Mouse (Mus musculus): ENCODE data around the gene Ikzf1.
A peak's percentile ranks its signal among the peaks of the same experiment; 100 is the strongest.

DNA sequence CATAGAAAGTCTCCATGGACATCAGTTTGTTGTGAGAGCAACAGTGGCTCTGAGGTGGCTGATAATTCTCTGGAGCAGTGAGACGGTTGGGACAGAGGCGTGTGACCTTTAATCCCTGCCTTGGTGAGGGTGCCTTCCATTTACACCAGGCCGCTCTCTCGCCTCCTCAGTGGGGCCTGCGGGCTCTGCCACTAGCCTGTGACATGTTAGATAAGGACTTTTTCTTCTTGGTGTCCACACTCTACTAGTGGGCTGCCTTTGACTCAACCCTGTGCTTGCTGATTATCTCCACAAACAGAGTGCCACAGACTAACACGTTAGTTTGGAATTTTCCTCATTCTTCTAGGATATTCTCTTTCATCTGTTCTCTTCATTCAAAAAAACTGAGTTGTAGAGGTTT is 44.4 kb downstream of the Ikzf1 start:
- TF ChIP-seq CTCF (IDR thresholded peaks at IDR 0.05; ENCODE audit: low read depth) (no peak), EP300 (IDR thresholded peaks at IDR 0.05; ENCODE audit: low read depth) (peak; percentile 97)
